Comparison of ENCODE assay signal across 17 mouse cellular contexts in the genomic region with DNA sequence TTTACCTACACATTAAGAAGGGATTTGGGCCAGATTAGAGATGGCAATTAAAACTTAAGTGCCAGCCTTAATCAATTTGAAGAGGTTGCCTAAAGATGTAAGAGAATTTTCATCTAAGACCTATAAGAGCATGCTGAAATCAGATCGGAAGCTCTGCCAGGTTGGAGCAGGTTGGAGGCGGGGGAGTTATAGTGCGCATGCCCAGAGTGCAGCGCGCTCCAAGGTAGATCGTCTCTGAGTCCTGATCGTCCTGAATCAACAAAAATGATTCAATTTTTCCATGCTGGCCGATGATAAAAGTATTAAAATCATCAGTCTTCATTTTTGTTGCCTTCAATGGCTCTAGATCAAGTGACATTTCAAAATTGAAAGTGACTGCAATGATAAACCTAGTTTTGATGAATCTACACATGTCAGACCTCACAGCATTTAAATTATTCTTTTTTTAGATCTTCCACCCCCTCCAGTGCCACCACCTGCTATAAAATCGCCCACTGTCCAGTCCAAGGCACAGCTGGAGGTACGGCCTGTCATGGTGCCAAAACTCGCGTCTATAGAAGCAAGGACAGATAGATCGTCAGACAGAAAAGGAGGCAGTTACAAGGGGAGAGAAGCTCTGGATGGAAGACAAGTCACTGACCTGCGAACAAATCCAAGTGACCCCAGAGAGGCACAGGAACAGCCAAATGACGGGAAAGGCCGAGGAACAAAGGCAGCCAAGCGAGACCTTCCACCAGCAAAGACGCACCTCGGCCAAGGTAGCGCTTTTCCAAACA.
DNase-seq lines count a peak whose midpoint lies in the region; ATAC-seq and TF ChIP-seq lines count a peak whose summit lies in the region.
"Had no signal": no experiment of that assay in that cellular context is flagged by ENCODE, and none has a peak within 500 bp of the region (broad histone marks: within the 10 kb centered on the region; RNA-seq: fewer than 3 reads in every experiment).

No protein-coding gene starts in this region.

- no peak for DNase-seq in frontal cortex, postnatal 10 days (ENCODE audit: low spot score in 2 of 2)
- no peak for DNase-seq in left cerebral cortex, adult 2 months (ENCODE audit: extremely low spot score in 1 of 2, low spot score in 2 of 2)
- no peak for DNase-seq in left cerebral cortex, postnatal 14 days (ENCODE audit: low spot score in 2 of 2)
- peak; percentile 96 for DNase-seq in cerebellum, postnatal 14 days
- DNase-seq in telencephalon, adult 2 months (ENCODE audit: low read depth, low spot score), result peak; percentile 15
- no peak for DNase-seq in adrenal gland, postnatal 25 days
- DNase-seq: gastrocnemius, postnatal 25 days; kidney, adult 11 months; thymus, postnatal 14 days had no signal

- no peak overlapping the region for H3K4me3 ChIP-seq in left cerebral cortex, adult 2 months
- H3K4me3 ChIP-seq: embryonic facial prominence, embryonic 12.5 days; limb, embryonic 10.5 days; liver, embryonic 12.5 days; midbrain, embryonic 15.5 days; neural tube, embryonic 12.5 days; stomach, embryonic 15.5 days had no signal

- ATAC-seq in frontal cortex, adult (ENCODE audit: low TSS enrichment), result peak; percentile 84
- no peak for ATAC-seq in inflammation-experienced regulatory T-cells, adult 6 months
- ATAC-seq: liver, embryonic 12.5 days; midbrain, embryonic 15.5 days had no signal

- H3K27ac ChIP-seq in left cerebral cortex, adult 2 months, result peak overlapping the region; percentile 41
- H3K27ac ChIP-seq: embryonic facial prominence, embryonic 12.5 days; limb, embryonic 10.5 days; liver, embryonic 12.5 days; midbrain, embryonic 15.5 days; neural tube, embryonic 12.5 days; stomach, embryonic 15.5 days had no signal

- intact Hi-C loops in left cerebral cortex, adult 2 months (cut with DNase I), result no loop called here
- intact Hi-C loops in left cerebral cortex, postnatal 14 days (cut with DNase I), result no loop called here

- TF ChIP-seq CTCF in left cerebral cortex, adult 2 months (IDR thresholded peaks at IDR 0.05), result no peak

Comparison
In these comparisons a context has a peak if more than half of its experiments do, and no peak if none do; other contexts are left out.
1. DNase-seq: peak in cerebellum, postnatal 14 days (2 of 2) and telencephalon, adult 2 months (single experiment); none in frontal cortex, postnatal 10 days (0 of 2), left cerebral cortex, adult 2 months (0 of 2), left cerebral cortex, postnatal 14 days (0 of 2) and adrenal gland, postnatal 25 days (single experiment).